Mouse (Mus musculus): Measurements from ENCODE around the gene Mfsd4b3. TPM values are rescaled to one million over a fixed set of nuclear protein-coding genes. Genes with fewer than 3 reads are reported as not detected.
"Not testable (repeated sequence)": the region's sequence is repeated elsewhere in the genome, so short reads cannot be mapped to it uniquely, and the experiment has no call there.

The Mfsd4b3 gene
- polyA plus RNA-seq (2015; fragmentation: Nextera tagmentation; extraction: Ambion mirVana), result 0.13 TPM in 1 of 2 replicates, not detected in the other

DNA sequence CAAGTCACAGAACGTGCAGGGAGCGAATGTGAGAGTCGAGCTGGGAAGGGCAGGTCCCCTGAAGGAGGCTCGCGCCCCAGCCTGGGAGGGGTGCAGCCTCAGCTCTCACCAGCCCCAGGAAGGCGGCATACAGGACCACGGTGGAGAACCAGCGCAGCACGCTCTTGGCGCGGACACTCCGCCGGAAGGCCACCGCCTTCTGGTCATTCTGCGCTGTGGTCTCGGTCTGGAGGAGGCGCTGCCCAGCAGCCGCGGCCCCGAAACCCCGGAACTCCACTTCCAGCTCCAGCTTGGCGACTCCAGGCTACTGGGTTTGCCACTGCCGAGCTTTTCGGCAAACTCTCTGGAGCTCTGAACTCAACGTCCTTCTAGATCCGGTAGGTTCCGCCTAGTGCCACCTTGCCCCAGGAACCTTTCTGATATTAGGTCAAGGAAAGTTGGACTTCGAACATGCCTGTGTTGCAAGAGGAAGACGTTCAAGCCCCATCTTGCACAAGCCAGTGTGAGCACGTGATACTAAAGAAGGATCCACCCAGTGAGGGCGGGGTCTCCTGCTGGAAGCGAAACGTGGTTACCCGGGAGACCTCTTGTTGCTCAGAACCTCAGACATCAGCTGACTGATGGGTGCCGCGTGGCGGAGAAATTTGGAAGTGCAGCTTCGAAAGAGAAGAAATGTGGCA is at the start of gene Mfsd4b3:
Gene Mfsd4b3 (minus strand): TSS at position 393 of the 680 bp plus-strand sequence.
- Histone ChIP-seq H3K4me2 (replicated peaks) (peak within 1 kb of the TSS; percentile 77), H3K4me3 (replicated peaks) (peak within 1 kb of the TSS; percentile 51), H3K27ac (no peak within 1 kb of the TSS), H3K4me1 (replicated peaks) (peaks cover 10% of the 10 kb centered on the region; the same call in 1 of the 2 replicates), H3K27me3 (peaks cover 21% of the 10 kb centered on the region), H3K36me3 (no peaks in the 10 kb centered on the region), H3K9me3 (no peaks in the 10 kb centered on the region), H3K9ac (replicated peaks) (peak within 1 kb of the TSS; percentile 51)
- peak; percentile 99 for ATAC-seq
- under 1% methylated on average over 38 of the region's 38 CpGs for WGBS

DNA sequence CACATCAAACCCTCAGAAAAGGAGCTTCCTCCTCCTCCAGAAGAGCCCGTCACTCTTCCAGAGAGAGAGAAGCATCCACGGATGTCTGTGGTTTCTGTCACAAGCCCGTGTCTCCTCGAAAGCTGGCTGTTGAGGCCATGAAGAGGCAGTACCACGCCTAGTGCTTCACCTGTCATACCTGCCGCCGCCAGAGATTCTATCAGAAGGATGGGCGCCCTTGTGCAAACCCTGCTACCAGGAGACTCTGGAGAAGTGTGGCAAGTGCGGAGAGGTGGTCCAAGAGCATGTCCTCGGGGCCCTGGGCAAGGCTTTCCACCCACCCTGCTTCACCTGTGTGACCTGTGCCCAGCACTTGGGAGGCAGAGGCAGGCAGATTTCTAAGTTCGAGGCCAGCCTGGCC is 49.6 kb upstream of the Mfsd4b3 start:
- no peaks in the 10 kb centered on the region for H3K27me3 ChIP-seq
- H3K9me3 ChIP-seq, result no peaks in the 10 kb centered on the region
- H3K27ac ChIP-seq, result no peak overlapping the region
- H3K4me1 ChIP-seq (replicated peaks), result no peaks in the 10 kb centered on the region
- WGBS, result 85% methylated on average over 11 of the region's 11 CpGs
- no peaks in the 10 kb centered on the region for H3K36me3 ChIP-seq
- H3K4me3 ChIP-seq (replicated peaks), result no peak overlapping the region
- H3K9ac ChIP-seq (replicated peaks), result no peak overlapping the region
- no peak overlapping the region for H3K4me2 ChIP-seq (replicated peaks)
- ATAC-seq, result no peak

DNA sequence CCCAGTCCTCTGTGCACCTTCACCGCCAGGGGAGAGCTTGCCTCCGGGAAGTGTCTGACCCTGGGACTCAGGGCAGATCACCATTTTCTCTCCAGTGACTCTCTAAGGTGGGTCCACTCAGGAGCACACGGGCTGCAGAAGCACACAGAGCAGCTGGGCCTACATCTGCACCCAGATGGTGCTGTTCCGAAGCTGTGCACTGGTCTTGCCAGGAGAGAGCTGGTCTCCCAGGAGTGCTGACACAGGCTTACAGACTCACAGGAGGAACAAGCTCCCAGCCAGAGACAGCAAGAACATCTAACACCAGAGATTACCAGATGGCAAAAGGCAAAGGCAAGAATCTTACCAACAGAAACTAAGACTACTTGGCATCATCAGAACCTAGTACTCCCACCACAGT is 48.9 kb upstream of the Mfsd4b3 start:
- not testable (repeated sequence) for H3K4me3 ChIP-seq (replicated peaks); H3K36me3 ChIP-seq; H3K4me2 ChIP-seq (replicated peaks); H3K9ac ChIP-seq (replicated peaks); H3K4me1 ChIP-seq (replicated peaks); H3K27ac ChIP-seq; ATAC-seq; H3K9me3 ChIP-seq; H3K27me3 ChIP-seq
- 76% methylated on average over 4 of the region's 4 CpGs for WGBS

GRCm38 (mm10) chr10:40007953-40008352 is 48.0 kb upstream of the Mfsd4b3 start:
- Histone ChIP-seq H3K9ac (replicated peaks) (no peak overlapping the region), H3K4me3 (replicated peaks) (no peak overlapping the region), H3K36me3 (no peaks in the 10 kb centered on the region), H3K4me2 (replicated peaks) (no peak overlapping the region), H3K4me1 (replicated peaks) (no peaks in the 10 kb centered on the region), H3K27ac (no peak overlapping the region), H3K9me3 (no peaks in the 10 kb centered on the region), H3K27me3 (no peaks in the 10 kb centered on the region)
- ATAC-seq, result no peak
- WGBS, result 85% methylated on average over 4 of the region's 4 CpGs

- H3K9me3 ChIP-seq, result no peaks in the 10 kb centered on the region
- H3K36me3 ChIP-seq, result no peaks in the 10 kb centered on the region
- H3K9ac ChIP-seq (replicated peaks), result no peak overlapping the region
- H3K27ac ChIP-seq, result no peak overlapping the region
- 59% methylated on average over 10 of the region's 10 CpGs for WGBS
- no peak overlapping the region for H3K4me3 ChIP-seq (replicated peaks)
- no peak overlapping the region for H3K4me2 ChIP-seq (replicated peaks)
- no peak for ATAC-seq
- no peaks in the 10 kb centered on the region for H3K27me3 ChIP-seq
- H3K4me1 ChIP-seq (replicated peaks), result no peaks in the 10 kb centered on the region
Observed at GRCm38 (mm10) chr10:40006963-40007362, 47.0 kb upstream of the Mfsd4b3 start.

DNA sequence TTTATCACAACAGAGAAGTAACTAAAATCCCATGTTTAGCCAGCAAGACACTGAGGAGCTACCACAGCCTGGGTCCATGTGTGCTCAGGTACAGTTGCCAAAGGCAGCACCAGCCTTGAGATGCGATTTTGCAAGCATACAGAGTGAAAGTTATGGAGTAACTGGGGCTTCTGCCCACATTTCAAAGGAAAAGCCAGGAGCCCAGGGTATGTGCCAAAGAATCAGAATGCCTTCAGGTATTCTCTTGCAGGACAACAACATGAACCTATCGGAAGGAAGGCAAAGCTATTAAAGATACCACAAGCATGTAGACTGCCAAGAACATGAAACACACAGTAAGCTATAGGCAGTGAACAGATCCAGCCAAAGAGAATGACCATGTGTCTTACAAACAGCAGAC is 40.8 kb upstream of the Mfsd4b3 start:
- H3K4me3 ChIP-seq (replicated peaks), result no peak overlapping the region
- no peak for ATAC-seq
- 91% methylated on average over 2 of the region's 2 CpGs for WGBS
- no peaks in the 10 kb centered on the region for H3K4me1 ChIP-seq (replicated peaks)
- H3K9me3 ChIP-seq, result no peaks in the 10 kb centered on the region
- no peak overlapping the region for H3K27ac ChIP-seq
- H3K36me3 ChIP-seq, result no peaks in the 10 kb centered on the region
- H3K4me2 ChIP-seq (replicated peaks), result no peak overlapping the region
- no peaks in the 10 kb centered on the region for H3K27me3 ChIP-seq
- H3K9ac ChIP-seq (replicated peaks), result no peak overlapping the region

DNA sequence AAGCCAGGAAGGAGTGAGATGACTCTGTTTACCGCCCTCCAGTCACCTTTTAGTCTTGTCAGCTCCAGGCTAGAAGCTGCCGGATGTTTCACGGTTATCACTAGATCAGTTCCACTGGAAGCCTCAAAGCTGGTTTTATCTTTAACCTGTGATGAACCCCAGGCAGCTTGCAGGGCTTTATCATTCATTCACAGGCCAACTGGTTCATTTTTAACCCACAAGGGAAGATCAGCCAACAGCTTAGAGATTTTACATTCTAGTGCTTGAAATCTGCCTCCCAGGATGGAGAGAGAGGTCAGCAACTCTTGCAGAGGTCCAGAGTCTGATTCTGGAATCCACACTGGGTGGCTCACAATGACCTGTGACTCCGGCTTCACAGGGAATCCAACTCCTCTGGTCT is 31.2 kb upstream of the Mfsd4b3 start:
- Histone ChIP-seq H3K4me2 (replicated peaks) (no peak overlapping the region), H3K4me1 (replicated peaks) (no peaks in the 10 kb centered on the region), H3K36me3 (no peaks in the 10 kb centered on the region), H3K27me3 (no peaks in the 10 kb centered on the region), H3K9ac (replicated peaks) (no peak overlapping the region), H3K27ac (no peak overlapping the region), H3K9me3 (0 out of 2 replicates have a peak, but pooled peaks cover 3% of the 10 kb centered on the region), H3K4me3 (replicated peaks) (no peak overlapping the region)
- no peak for ATAC-seq
- WGBS, result 80% methylated on average over 4 of the region's 4 CpGs

- H3K4me1 ChIP-seq (replicated peaks), result no peaks in the 10 kb centered on the region
- ATAC-seq, result no peak
- no peak within 1 kb of the TSS for H3K27ac ChIP-seq
- no peaks in the 10 kb centered on the region for H3K9me3 ChIP-seq
- 88% methylated on average over 12 of the region's 12 CpGs for WGBS
- no peak within 1 kb of the TSS for H3K9ac ChIP-seq (replicated peaks)
- no peak within 1 kb of the TSS for H3K4me3 ChIP-seq (replicated peaks)
- no peaks in the 10 kb centered on the region for H3K27me3 ChIP-seq
- H3K4me2 ChIP-seq (replicated peaks), result no peak within 1 kb of the TSS
- no peaks in the 10 kb centered on the region for H3K36me3 ChIP-seq
Observed at GRCm38 (mm10) chr10:39986466-39986865, 26.5 kb upstream of the Mfsd4b3 start, which contains the start of gene Mfsd4b5. Gene Mfsd4b5, minus strand, starts transcription at chr10:39986646.

- no peaks in the 10 kb centered on the region for H3K4me1 ChIP-seq (replicated peaks)
- no peak overlapping the region for H3K27ac ChIP-seq
- no peak overlapping the region for H3K4me3 ChIP-seq (replicated peaks)
- H3K36me3 ChIP-seq, result no peaks in the 10 kb centered on the region
- no peak overlapping the region for H3K4me2 ChIP-seq (replicated peaks)
- WGBS, result 78% methylated on average over 5 of the region's 5 CpGs
- no peak overlapping the region for H3K9ac ChIP-seq (replicated peaks)
- no peaks in the 10 kb centered on the region for H3K27me3 ChIP-seq
- no peak for ATAC-seq
- H3K9me3 ChIP-seq, result 0 out of 2 replicates have a peak, but pooled peaks cover 8% of the 10 kb centered on the region
Observed at GRCm38 (mm10) chr10:39982604-39983003, 22.7 kb upstream of the Mfsd4b3 start.

DNA sequence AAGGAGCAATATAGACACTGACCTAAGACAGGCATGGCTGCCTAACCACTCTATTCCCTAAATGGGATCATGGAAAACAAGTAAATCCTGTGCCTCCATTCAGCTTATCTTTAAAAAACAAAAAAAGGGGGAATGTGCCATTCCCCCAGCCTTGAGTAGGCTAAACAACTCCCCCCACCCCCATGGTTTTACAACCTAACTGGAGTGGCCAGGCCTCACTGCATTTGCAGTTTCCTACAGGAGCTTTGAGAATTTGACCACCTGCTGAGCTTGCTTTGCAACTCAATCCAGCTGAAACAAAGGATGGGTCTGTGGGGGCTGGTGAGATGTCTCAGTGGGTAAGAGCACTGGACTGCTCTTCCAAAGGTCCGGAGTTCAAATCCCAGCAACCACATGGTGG is 18.3 kb upstream of the Mfsd4b3 start:
- Histone ChIP-seq H3K9ac (replicated peaks) (no peak overlapping the region), H3K9me3 (0 out of 2 replicates have a peak, but pooled peaks cover 8% of the 10 kb centered on the region), H3K4me1 (replicated peaks) (no peaks in the 10 kb centered on the region), H3K27ac (no peak overlapping the region), H3K4me3 (replicated peaks) (no peak overlapping the region), H3K4me2 (replicated peaks) (no peak overlapping the region), H3K36me3 (no peaks in the 10 kb centered on the region), H3K27me3 (no peaks in the 10 kb centered on the region)
- WGBS, result 95% methylated on average over 1 of the region's 1 CpGs
- ATAC-seq, result no peak

DNA sequence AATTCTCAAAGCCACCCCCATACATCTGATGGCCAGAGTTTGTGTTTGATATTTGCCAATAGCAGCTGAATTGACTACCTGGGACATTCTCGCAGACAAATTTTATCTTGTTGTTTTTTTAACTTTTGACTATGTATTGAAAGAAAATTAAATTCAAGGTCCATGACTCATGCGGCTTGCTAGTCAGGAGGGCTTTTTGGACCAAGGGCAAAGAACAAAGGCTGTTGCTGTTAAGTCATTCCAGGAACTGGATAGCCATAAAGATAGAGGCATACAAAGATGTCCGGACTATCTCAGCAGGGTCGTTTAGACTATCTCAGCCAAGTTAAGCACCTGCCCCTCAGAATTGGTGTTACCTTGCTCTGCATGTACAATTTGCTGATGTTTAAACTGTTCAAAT is 17.4 kb upstream of the Mfsd4b3 start:
- H3K27me3 ChIP-seq, result no peaks in the 10 kb centered on the region
- WGBS, result 95% methylated on average over 4 of the region's 4 CpGs
- H3K4me3 ChIP-seq (replicated peaks), result no peak overlapping the region
- no peak overlapping the region for H3K4me2 ChIP-seq (replicated peaks)
- H3K9me3 ChIP-seq, result 0 out of 2 replicates have a peak, but pooled peaks cover 8% of the 10 kb centered on the region
- no peaks in the 10 kb centered on the region for H3K4me1 ChIP-seq (replicated peaks)
- H3K9ac ChIP-seq (replicated peaks), result no peak overlapping the region
- no peaks in the 10 kb centered on the region for H3K36me3 ChIP-seq
- H3K27ac ChIP-seq, result no peak overlapping the region
- no peak for ATAC-seq

DNA sequence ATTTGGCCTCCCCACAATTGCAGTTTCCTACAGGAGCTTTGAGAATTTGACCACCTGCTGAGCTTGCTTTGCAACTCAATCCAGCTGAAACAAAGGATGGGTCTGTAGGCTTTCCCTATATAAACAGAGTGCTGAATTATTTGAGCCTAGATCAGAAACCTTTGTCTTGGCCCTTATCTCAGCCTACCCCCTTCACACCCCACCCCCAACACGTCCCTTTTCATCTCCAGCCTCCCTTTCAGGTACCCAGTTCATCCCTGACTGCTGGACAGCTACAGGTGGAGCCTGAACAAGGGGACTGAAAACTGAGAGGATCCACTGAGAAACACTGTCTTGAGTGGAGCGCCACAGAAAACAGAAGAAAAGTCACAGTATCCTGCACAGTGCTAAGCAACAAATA is 15.8 kb upstream of the Mfsd4b3 start:
- Histone ChIP-seq H3K9me3 (0 out of 2 replicates have a peak, but pooled peaks cover 8% of the 10 kb centered on the region), H3K27ac (no peak overlapping the region), H3K36me3 (no peaks in the 10 kb centered on the region), H3K4me2 (replicated peaks) (no peak overlapping the region), H3K9ac (replicated peaks) (no peak overlapping the region), H3K27me3 (no peaks in the 10 kb centered on the region), H3K4me3 (replicated peaks) (no peak overlapping the region), H3K4me1 (replicated peaks) (no peaks in the 10 kb centered on the region)
- WGBS, result 39% methylated on average over 2 of the region's 2 CpGs
- ATAC-seq, result no peak

DNA sequence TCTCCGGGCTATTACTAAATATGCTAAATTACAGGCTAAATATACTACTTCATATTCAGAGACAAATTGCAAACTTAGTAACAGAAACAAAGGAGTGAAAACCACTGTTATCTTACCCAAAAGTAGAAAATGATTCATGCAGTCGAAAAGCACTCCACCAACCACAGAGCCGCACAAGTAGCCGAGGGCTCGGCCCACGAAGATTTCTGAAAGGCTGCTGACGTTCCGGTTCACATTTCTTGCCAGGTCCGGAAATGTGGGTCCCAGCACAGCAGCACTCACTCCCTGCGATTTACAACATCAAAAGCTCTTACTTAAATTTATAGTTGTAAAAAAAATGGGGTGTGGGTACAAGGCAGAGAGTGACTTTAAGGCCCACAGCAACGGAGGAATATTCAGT is 15.0 kb upstream of the Mfsd4b3 start:
- ATAC-seq, result no peak
- 71% methylated on average over 11 of the region's 11 CpGs for WGBS
- Histone ChIP-seq H3K4me1 (replicated peaks) (no peaks in the 10 kb centered on the region), H3K4me2 (replicated peaks) (no peak overlapping the region), H3K27me3 (no peaks in the 10 kb centered on the region), H3K9ac (replicated peaks) (no peak overlapping the region), H3K4me3 (replicated peaks) (no peak overlapping the region), H3K36me3 (no peaks in the 10 kb centered on the region), H3K27ac (no peak overlapping the region), H3K9me3 (0 out of 2 replicates have a peak, but pooled peaks cover 8% of the 10 kb centered on the region)

Measured in midbrain, embryonic 13.5 days (tissue).